Mouse (Mus musculus): ENCODE measurements at regions not wholly inside any gene's neighbourhood (a gene's known extent, or its start where the extent isn't known, plus 50 kb on each side); places are given as distances from the start of the nearest gene placed in this dataset.

DNA sequence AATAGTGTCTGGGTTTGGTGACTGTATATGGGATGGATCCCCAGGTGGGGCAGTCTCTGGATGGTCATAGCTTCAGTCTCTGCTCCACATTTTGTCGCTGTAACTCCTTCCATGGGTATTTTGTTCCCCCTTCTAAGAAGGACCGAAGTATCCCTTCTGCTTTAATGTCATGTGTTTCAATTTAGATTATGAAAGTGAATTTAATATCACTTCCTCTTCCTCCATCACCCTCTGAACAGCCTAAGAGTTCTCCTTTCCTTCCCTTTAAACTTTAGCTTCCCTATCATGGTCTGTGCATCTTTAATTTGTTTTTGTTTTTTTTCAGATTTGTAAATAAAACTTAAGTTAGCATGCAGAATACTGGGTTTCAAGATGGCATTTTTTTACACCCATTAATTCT lies 211.0 kb upstream of the Phyhipl start:
- Histone ChIP-seq H3K9ac (replicated peaks) (no peak overlapping the region), H3K27me3 (no peaks in the 10 kb centered on the region), H3K9me3 (no peaks in the 10 kb centered on the region), H3K4me3 (replicated peaks) (no peak overlapping the region), H3K4me1 (replicated peaks) (peaks cover 1% of the 10 kb centered on the region; the same call in 1 of the 2 replicates), H3K27ac (no peak overlapping the region), H3K36me3 (no peaks in the 10 kb centered on the region), H3K4me2 (no peak overlapping the region)
- WGBS, result 93% methylated on average over 2 of the region's 2 CpGs
- ATAC-seq (ENCODE audit: insufficient number of reproducible peaks, insufficient read depth, low FRiP score, low TSS enrichment, low read depth), result no peak

- ATAC-seq (ENCODE audit: insufficient number of reproducible peaks, insufficient read depth, low FRiP score, low TSS enrichment, low read depth), result no peak
Observed at GRCm38 (mm10) chr10:70864650-70865049, 208.9 kb upstream of the Phyhipl start.

GRCm38 (mm10) chr10:70862022-70862335 lies 206.2 kb upstream of the Phyhipl start:
- Histone ChIP-seq H3K36me3 (no peaks in the 10 kb centered on the region), H3K4me1 (replicated peaks) (peaks cover 9% of the 10 kb centered on the region), H3K27me3 (no peaks in the 10 kb centered on the region), H3K4me2 (no peak overlapping the region), H3K27ac (no peak overlapping the region), H3K4me3 (replicated peaks) (no peak overlapping the region), H3K9me3 (no peaks in the 10 kb centered on the region), H3K9ac (replicated peaks) (no peak overlapping the region)
- ATAC-seq (ENCODE audit: insufficient number of reproducible peaks, insufficient read depth, low FRiP score, low TSS enrichment, low read depth), result no peak
- WGBS, result 65% methylated on average over 3 of the region's 4 CpGs

More at GRCm38 (mm10) chr10:70864650-70865049, 208.9 kb upstream of the Phyhipl start:
- no peaks in the 10 kb centered on the region for H3K9me3 ChIP-seq
- no peaks in the 10 kb centered on the region for H3K36me3 ChIP-seq
- no peak overlapping the region for H3K4me3 ChIP-seq (replicated peaks)
- H3K9ac ChIP-seq (replicated peaks), result no peak overlapping the region
- peaks cover 9% of the 10 kb centered on the region for H3K4me1 ChIP-seq (replicated peaks)
- H3K27ac ChIP-seq, result no peak overlapping the region
- 88% methylated on average over 5 of the region's 5 CpGs for WGBS
- no peak overlapping the region for H3K4me2 ChIP-seq
- no peaks in the 10 kb centered on the region for H3K27me3 ChIP-seq

GRCm38 (mm10) chr10:70861131-70862021 lies 205.6 kb upstream of the Phyhipl start:
- H3K4me1 ChIP-seq (replicated peaks), result peaks cover 9% of the 10 kb centered on the region
- no peak overlapping the region for H3K9ac ChIP-seq (replicated peaks)
- H3K4me3 ChIP-seq (replicated peaks), result no peak overlapping the region
- H3K27me3 ChIP-seq, result no peaks in the 10 kb centered on the region
- no peak for ATAC-seq (ENCODE audit: insufficient number of reproducible peaks, insufficient read depth, low FRiP score, low TSS enrichment, low read depth)
- H3K36me3 ChIP-seq, result no peaks in the 10 kb centered on the region
- H3K27ac ChIP-seq, result no peak overlapping the region
- H3K4me2 ChIP-seq, result no peak overlapping the region
- H3K9me3 ChIP-seq, result no peaks in the 10 kb centered on the region
- 44% methylated on average over 10 of the region's 10 CpGs for WGBS

GRCm38 (mm10) chr10:70857155-70857820 lies 201.5 kb upstream of the Phyhipl start:
- WGBS, result 72% methylated on average over 14 of the region's 14 CpGs
- Histone ChIP-seq H3K9ac (replicated peaks) (no peak overlapping the region), H3K4me1 (replicated peaks) (peaks cover 9% of the 10 kb centered on the region), H3K9me3 (no peaks in the 10 kb centered on the region), H3K4me3 (replicated peaks) (no peak overlapping the region), H3K27me3 (no peaks in the 10 kb centered on the region), H3K4me2 (no peak overlapping the region), H3K27ac (no peak overlapping the region), H3K36me3 (no peaks in the 10 kb centered on the region)
- no peak for ATAC-seq (ENCODE audit: insufficient number of reproducible peaks, insufficient read depth, low FRiP score, low TSS enrichment, low read depth)

- H3K4me2 ChIP-seq, result no peak overlapping the region
- no peak overlapping the region for H3K4me3 ChIP-seq (replicated peaks)
- H3K36me3 ChIP-seq, result no peaks in the 10 kb centered on the region
- ATAC-seq (ENCODE audit: insufficient number of reproducible peaks, insufficient read depth, low FRiP score, low TSS enrichment, low read depth), result no peak
- H3K27me3 ChIP-seq, result no peaks in the 10 kb centered on the region
- 88% methylated on average over 8 of the region's 8 CpGs for WGBS
- no peaks in the 10 kb centered on the region for H3K9me3 ChIP-seq
- no peak overlapping the region for H3K9ac ChIP-seq (replicated peaks)
- peaks cover under 1% of the 10 kb centered on the region; the same call in 1 of the 2 replicates for H3K4me1 ChIP-seq (replicated peaks)
- H3K27ac ChIP-seq, result no peak overlapping the region
Observed at GRCm38 (mm10) chr10:70855948-70856347, 200.2 kb upstream of the Phyhipl start.

DNA sequence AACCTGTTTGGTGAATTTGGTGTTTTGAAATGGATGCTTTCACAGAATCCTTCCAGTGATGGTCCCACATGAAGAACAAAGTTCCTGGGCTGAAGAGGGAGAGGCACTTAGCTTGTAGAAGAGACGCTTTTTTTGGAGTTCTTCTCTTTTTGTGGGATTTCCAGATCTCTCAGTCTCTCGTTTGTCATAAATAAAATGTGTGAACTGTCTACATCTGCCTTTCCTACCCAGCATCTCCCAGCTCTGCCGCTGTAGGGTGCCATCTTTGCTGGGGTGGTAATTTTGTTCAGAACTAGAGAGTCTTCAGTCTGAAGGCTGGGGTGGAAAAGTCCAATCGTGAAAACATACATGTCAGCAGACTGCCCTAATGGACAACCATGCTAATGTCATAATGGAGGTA lies 197.8 kb upstream of the Phyhipl start:
- Histone ChIP-seq H3K4me1 (replicated peaks) (no peaks in the 10 kb centered on the region), H3K9ac (replicated peaks) (no peak overlapping the region), H3K36me3 (no peaks in the 10 kb centered on the region), H3K27ac (no peak overlapping the region), H3K9me3 (no peaks in the 10 kb centered on the region), H3K27me3 (no peaks in the 10 kb centered on the region), H3K4me3 (replicated peaks) (no peak overlapping the region), H3K4me2 (no peak overlapping the region)
- ATAC-seq (ENCODE audit: insufficient number of reproducible peaks, insufficient read depth, low FRiP score, low TSS enrichment, low read depth), result no peak
- 90% methylated on average over 4 of the region's 4 CpGs for WGBS

DNA sequence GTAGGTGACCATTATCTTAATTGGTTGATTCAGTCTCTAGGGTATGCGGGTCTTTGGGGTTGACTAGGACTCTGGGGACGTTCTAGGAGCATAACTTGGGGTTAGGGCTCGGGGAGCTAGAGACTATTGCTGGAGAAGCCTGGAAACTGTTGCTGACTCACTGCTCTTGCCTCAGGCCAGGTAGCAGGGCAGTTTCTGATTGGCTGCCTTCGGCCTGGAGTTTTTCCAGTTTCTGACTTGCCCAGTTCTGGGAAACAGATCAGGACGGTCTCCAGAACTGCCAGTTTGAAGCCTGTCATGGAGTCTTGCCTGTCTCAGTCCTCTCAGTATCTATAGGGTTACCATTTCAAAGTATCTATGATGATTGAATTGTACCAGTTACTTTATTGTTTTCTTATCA lies 192.4 kb upstream of the Phyhipl start:
- no peaks in the 10 kb centered on the region for H3K9me3 ChIP-seq
- H3K4me3 ChIP-seq (replicated peaks), result no peak overlapping the region
- H3K9ac ChIP-seq (replicated peaks), result no peak overlapping the region
- H3K27ac ChIP-seq, result no peak overlapping the region
- H3K4me1 ChIP-seq (replicated peaks), result no peaks in the 10 kb centered on the region
- ATAC-seq (ENCODE audit: insufficient number of reproducible peaks, insufficient read depth, low FRiP score, low TSS enrichment, low read depth), result no peak
- H3K4me2 ChIP-seq, result no peak overlapping the region
- H3K36me3 ChIP-seq, result no peaks in the 10 kb centered on the region
- WGBS, result 86% methylated on average over 5 of the region's 5 CpGs
- no peaks in the 10 kb centered on the region for H3K27me3 ChIP-seq

GRCm38 (mm10) chr10:70847341-70847882 lies 191.6 kb upstream of the Phyhipl start:
- no peak overlapping the region for H3K4me2 ChIP-seq
- no peak overlapping the region for H3K27ac ChIP-seq
- no peak overlapping the region for H3K9ac ChIP-seq (replicated peaks)
- no peaks in the 10 kb centered on the region for H3K4me1 ChIP-seq (replicated peaks)
- ATAC-seq (ENCODE audit: insufficient number of reproducible peaks, insufficient read depth, low FRiP score, low TSS enrichment, low read depth), result no peak
- no peaks in the 10 kb centered on the region for H3K27me3 ChIP-seq
- 67% methylated on average over 3 of the region's 3 CpGs for WGBS
- no peak overlapping the region for H3K4me3 ChIP-seq (replicated peaks)
- no peaks in the 10 kb centered on the region for H3K36me3 ChIP-seq
- no peaks in the 10 kb centered on the region for H3K9me3 ChIP-seq

DNA sequence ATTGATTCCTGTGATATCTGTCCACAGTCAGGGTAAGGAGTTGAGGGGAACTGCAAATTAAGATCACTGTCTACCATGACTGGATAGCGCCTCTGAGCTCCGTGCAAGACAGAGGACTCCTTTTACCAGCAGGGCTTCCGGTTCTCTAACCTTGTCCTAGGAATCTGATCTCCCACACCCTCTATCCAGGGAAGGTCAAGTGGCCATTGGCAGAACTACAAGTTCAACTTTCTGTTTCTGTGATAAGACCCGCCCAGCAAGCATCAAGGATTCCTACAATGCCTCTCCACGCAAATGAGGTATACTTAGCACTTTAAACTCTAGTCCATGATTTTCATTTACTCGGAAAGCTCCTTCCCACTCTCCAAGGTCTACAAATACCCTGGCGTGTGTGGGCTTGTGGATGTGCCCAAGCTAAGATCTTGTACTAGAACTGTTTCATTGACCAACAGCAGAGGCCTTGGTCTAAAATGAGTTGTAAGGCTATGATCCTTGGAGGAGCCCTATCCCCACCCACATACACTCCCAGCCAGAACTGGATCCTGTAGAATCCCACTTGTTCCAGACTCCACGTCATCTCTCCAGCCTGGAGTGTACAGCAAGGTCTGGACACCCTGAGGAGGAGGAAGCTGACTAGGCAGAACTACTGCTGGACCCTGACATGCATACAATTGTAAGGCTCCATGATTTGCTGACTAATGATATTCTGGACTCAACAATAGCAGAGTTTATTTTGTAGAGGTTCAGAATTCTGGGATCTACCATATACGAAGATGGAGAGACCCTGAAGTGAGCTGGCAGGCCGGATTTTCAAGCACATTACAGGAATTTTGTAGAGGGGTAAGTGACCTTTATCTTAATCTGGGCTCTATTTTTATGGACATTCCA lies 190.8 kb upstream of the Phyhipl start:
- H3K9ac ChIP-seq (replicated peaks), result no peak overlapping the region
- no peaks in the 10 kb centered on the region for H3K36me3 ChIP-seq
- no peaks in the 10 kb centered on the region for H3K4me1 ChIP-seq (replicated peaks)
- H3K27ac ChIP-seq, result no peak overlapping the region
- H3K4me2 ChIP-seq, result no peak overlapping the region
- no peak for ATAC-seq (ENCODE audit: insufficient number of reproducible peaks, insufficient read depth, low FRiP score, low TSS enrichment, low read depth)
- H3K27me3 ChIP-seq, result no peaks in the 10 kb centered on the region
- H3K4me3 ChIP-seq (replicated peaks), result no peak overlapping the region
- no peaks in the 10 kb centered on the region for H3K9me3 ChIP-seq
- 88% methylated on average over 10 of the region's 10 CpGs for whole genome bisulfite sequencing

DNA sequence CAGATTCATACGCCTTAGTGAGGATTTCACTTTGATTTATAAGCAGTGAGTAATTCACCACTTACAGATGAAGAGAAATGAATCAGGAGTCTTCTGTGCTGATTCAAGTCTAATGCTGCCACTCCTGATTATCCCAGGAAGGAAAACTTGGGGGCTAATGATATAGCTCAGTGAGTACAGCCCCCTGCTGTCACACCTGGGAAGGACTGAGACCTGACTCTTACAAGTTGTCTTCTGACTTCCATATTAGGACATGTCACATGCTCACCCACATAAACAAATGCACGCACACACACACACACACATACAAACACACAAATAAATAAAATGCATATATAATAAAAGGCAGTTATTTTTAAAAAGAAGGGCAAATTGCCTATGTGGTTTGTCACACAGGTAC lies 188.1 kb upstream of the Phyhipl start:
- H3K9ac ChIP-seq (replicated peaks), result no peak overlapping the region
- H3K36me3 ChIP-seq, result no peaks in the 10 kb centered on the region
- H3K4me2 ChIP-seq, result no peak overlapping the region
- H3K4me1 ChIP-seq (replicated peaks), result no peaks in the 10 kb centered on the region
- no peak overlapping the region for H3K27ac ChIP-seq
- WGBS, result 83% methylated on average over 2 of the region's 2 CpGs
- ATAC-seq (ENCODE audit: insufficient number of reproducible peaks, insufficient read depth, low FRiP score, low TSS enrichment, low read depth), result no peak
- H3K4me3 ChIP-seq (replicated peaks), result no peak overlapping the region
- no peaks in the 10 kb centered on the region for H3K27me3 ChIP-seq
- peaks cover 3% of the 10 kb centered on the region; the same call in 1 of the 2 replicates for H3K9me3 ChIP-seq
